Mouse (Mus musculus): ENCODE measurements around the gene 4930432M17Rik.

The 4930432M17Rik gene

GRCm38 (mm10) chr3:121662705-121663469, 7.7 kb upstream of the 4930432M17Rik start:
- in situ Hi-C loops (cut with MboI; ENCODE audit: low pct_unique_long_range_greater_than_20kb in 1 of 2, low sequenced_read_pairs in 2 of 2, unreplicated experiment in 1 of 2): no loop called here

- in situ Hi-C loops (cut with MboI; ENCODE audit: low pct_unique_long_range_greater_than_20kb in 1 of 2, low sequenced_read_pairs in 2 of 2, unreplicated experiment in 1 of 2): no loop called here
These were observed 7.1 kb upstream of the 4930432M17Rik start for GRCm38 (mm10) chr3:121663470-121663847.

DNA sequence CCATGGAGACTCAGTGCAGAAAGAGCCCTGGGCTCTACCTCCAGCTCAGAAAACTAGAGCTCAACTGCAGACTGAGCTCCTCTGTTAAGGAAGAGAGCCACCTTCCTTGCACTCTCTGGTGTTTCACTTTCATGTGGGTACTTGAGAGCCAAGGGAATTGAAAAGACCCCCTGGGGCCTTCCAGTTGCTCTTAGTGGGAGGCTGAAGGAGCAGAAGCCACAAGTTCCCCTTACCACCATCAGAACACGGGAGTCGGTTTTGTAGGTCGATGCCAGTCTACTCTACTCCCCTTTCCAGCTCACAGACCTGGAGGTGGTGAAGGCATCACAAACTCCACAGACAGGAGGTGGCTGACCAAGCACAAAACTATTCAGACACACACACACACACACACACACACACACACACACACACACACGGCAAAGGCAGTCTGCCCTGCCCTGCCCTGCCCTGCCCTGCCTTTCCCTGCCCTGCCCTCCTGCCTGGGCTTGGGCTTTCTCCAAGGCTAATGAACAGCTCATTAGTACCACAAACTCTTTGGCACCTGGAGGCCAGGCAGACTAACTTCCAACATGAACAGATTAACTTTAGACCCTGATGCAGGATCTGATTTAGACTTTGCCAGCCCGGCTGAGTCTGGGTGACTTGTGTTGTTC, 1.7 kb downstream of the 4930432M17Rik start:
- in situ Hi-C loops (cut with MboI; ENCODE audit: low pct_unique_long_range_greater_than_20kb in 1 of 2, low sequenced_read_pairs in 2 of 2, unreplicated experiment in 1 of 2): no loop called here

DNA sequence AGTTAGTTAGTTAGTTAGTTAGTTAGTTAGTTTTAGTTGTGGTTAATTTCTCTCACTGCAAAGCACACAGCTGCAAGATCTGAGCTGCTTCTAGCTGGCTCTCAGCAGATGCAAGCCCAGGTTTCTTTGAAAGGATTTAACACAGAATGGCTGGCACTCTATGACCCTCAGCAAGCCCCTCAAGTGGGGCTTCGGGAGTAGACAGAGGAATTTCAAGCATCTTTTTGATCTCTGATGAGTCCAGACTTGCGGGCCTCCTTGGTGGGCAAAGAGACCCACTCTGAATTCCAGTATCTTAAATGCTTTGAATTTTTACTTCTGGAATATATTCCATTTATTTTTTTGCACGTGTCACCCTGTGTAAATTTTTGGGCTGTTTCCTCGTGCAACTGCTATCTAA, 8.4 kb downstream of the 4930432M17Rik start:
- in situ Hi-C loops (cut with MboI; ENCODE audit: low pct_unique_long_range_greater_than_20kb in 1 of 2, low sequenced_read_pairs in 2 of 2, unreplicated experiment in 1 of 2): no loop called here

GRCm38 (mm10) chr3:121679443-121679842, 8.9 kb downstream of the 4930432M17Rik start:
- in situ Hi-C loops (cut with MboI; ENCODE audit: low pct_unique_long_range_greater_than_20kb in 1 of 2, low sequenced_read_pairs in 2 of 2, unreplicated experiment in 1 of 2): no loop called here

GRCm38 (mm10) chr3:121680187-121680586, 9.6 kb downstream of the 4930432M17Rik start:
- in situ Hi-C loops (cut with MboI; ENCODE audit: low pct_unique_long_range_greater_than_20kb in 1 of 2, low sequenced_read_pairs in 2 of 2, unreplicated experiment in 1 of 2): no loop called here

DNA sequence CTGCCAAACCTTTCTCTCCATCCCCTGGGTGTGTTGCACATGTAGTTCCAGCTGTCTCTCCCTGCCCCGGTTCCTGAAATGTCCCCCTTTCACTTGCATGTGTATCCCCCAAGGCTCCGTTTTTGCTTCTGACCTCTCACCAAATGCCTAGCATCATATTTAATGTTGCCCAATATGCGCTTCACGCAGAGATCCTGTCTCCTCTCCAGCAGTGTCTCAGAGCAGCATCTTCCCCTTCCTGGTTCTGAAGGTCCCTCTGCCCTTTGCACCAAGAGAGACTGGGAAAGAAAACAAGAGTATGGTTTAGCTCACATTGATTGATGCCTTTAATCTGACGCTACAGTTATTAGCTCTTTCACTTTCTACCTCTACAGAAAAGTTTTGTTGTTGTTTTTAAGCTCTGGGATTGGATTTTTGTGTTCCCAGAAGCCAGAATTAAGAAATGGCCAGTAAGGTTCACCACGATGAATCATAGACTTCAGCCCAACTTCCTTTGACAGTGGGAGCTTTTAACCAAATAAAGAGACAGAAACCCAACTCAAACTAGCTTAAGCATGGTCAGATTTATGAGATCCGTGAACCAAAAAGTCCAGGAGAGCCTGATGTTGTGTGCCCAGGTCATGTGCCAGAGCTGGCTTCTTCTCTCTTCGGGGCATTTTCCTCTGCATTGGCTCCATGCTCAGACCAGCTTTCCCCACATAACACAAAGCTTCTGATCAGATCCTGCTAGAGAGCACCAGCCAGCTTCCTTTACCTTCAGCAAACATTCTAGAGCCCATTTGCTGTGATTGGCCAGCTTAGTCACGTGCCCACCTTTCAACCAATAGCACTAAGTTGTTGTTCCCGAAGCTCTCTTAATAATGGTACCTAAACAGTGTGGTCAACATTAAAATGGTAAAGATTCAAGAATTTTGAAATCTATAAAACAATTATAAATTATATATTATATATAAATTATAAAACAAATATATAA, 12.2 kb downstream of the 4930432M17Rik start:
- in situ Hi-C loops (cut with MboI; ENCODE audit: low pct_unique_long_range_greater_than_20kb in 1 of 2, low sequenced_read_pairs in 2 of 2, unreplicated experiment in 1 of 2): no loop called here

- in situ Hi-C loops (cut with MboI; ENCODE audit: low pct_unique_long_range_greater_than_20kb in 1 of 2, low sequenced_read_pairs in 2 of 2, unreplicated experiment in 1 of 2): no loop called here
These were observed 14.0 kb downstream of the 4930432M17Rik start for GRCm38 (mm10) chr3:121684552-121684951.

DNA sequence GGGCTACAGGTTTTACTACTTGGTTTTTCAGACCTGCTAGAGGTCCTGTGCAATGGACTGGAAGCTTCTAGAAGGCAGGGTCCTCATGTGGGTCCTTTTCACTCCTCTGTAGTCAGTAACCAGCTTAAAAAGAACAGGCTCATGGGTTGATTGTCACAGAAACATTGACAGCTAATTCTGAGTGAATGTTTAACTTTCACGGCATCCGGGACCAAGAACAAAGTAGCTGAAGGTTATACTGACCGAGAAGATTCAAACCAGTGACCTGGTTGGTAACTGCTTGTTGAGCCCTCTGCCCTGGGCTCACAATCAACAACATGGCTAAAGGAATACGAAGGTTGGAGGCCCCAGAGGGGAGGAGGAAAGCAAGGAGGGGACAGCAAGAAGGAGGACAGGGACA, 14.4 kb downstream of the 4930432M17Rik start:
- in situ Hi-C loops (cut with MboI; ENCODE audit: low pct_unique_long_range_greater_than_20kb in 1 of 2, low sequenced_read_pairs in 2 of 2, unreplicated experiment in 1 of 2): no loop called here

DNA sequence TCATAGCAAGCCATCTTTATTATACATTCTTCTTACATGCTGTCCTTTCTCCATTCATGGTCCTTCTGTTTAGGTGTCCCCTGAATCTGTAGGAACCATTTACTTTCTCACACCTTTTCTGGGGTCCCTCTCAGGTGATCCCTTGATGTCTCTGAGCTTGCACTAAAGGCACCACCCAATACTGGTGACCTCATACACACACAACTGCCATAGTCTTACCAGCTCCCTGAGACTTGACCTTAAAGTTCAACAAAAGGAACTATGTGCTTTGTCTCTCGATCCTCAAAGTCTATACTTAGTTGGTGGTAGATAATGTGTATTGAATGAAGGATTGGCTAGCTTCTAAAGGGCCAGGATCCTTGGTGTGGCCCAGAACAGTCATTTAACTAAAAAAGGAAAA, 15.4 kb downstream of the 4930432M17Rik start:
- in situ Hi-C loops (cut with MboI; ENCODE audit: low pct_unique_long_range_greater_than_20kb in 1 of 2, low sequenced_read_pairs in 2 of 2, unreplicated experiment in 1 of 2): no loop called here

- in situ Hi-C loops (cut with MboI; ENCODE audit: low pct_unique_long_range_greater_than_20kb in 1 of 2, low sequenced_read_pairs in 2 of 2, unreplicated experiment in 1 of 2): no loop called here
These were observed 15.9 kb downstream of the 4930432M17Rik start for GRCm38 (mm10) chr3:121686408-121686911.

DNA sequence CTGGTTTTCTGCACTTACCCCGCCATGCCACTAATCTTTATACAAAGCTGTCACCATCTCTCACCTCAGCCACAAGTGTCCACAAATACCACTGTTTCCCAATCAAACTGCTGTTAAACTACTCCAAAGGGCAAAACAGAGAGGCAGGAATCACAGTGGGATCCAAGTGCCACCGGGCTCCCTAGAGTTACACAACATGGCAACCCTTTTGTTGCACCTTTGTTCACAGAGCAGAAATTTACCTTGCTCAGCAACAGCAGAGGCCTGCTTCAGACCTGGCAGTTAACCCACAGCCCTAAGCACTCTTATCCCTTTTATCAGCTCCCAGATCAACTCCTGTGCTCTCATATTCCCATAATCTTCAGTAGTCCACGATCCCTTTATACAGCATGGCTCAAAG, 17.2 kb downstream of the 4930432M17Rik start:
- in situ Hi-C loops (cut with MboI; ENCODE audit: low pct_unique_long_range_greater_than_20kb in 1 of 2, low sequenced_read_pairs in 2 of 2, unreplicated experiment in 1 of 2): no loop called here

GRCm38 (mm10) chr3:121689029-121689428, 18.5 kb downstream of the 4930432M17Rik start:
- in situ Hi-C loops (cut with MboI; ENCODE audit: low pct_unique_long_range_greater_than_20kb in 1 of 2, low sequenced_read_pairs in 2 of 2, unreplicated experiment in 1 of 2): no loop called here

DNA sequence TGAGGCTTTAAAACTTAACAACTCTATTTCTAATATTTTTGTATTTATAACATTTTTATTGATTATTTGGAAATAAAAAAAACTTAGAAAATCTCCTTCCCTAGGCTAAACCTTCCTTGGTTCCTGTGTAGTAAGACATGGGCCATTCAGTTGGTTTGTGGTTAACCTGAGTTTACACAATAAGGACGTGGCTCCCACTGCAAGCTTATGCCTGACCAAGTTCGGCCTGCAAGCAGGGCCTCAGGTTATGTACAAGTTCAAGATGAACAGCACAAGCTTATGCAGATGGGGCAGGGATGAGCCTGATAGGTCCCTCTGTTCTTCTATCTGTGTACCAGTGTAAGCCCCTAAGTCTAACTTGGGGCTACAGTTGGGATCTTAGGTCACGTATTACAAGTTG, 19.1 kb downstream of the 4930432M17Rik start:
- in situ Hi-C loops (cut with MboI; ENCODE audit: low pct_unique_long_range_greater_than_20kb in 1 of 2, low sequenced_read_pairs in 2 of 2, unreplicated experiment in 1 of 2): no loop called here

GRCm38 (mm10) chr3:121693001-121693730, 22.6 kb downstream of the 4930432M17Rik start:
- in situ Hi-C loops (cut with MboI; ENCODE audit: low pct_unique_long_range_greater_than_20kb in 1 of 2, low sequenced_read_pairs in 2 of 2, unreplicated experiment in 1 of 2): no loop called here

- in situ Hi-C loops (cut with MboI; ENCODE audit: low pct_unique_long_range_greater_than_20kb in 1 of 2, low sequenced_read_pairs in 2 of 2, unreplicated experiment in 1 of 2): no loop called here
These were observed 23.2 kb downstream of the 4930432M17Rik start for GRCm38 (mm10) chr3:121693746-121694145.

DNA sequence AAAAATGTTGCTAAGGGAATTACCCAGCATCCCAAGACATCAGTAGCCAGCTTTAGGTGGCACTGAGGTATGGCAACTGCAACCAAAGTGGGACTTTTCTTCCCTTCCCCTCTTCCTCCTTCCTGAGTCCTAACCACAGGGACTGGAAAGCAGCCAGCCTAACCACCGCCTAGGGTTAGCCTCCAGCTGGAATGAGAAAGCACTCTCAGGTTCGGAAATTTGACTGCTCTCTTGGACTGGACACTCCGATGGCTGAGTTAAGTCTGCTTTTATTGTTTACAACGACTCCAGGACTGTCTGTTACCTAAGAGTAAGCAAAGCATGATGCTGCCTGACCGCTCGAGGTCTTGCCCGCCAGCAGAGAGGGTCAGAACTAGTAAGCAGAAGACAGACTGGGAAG, 26.6 kb downstream of the 4930432M17Rik start:
- in situ Hi-C loops (cut with MboI; ENCODE audit: low pct_unique_long_range_greater_than_20kb in 1 of 2, low sequenced_read_pairs in 2 of 2, unreplicated experiment in 1 of 2): no loop called here

DNA sequence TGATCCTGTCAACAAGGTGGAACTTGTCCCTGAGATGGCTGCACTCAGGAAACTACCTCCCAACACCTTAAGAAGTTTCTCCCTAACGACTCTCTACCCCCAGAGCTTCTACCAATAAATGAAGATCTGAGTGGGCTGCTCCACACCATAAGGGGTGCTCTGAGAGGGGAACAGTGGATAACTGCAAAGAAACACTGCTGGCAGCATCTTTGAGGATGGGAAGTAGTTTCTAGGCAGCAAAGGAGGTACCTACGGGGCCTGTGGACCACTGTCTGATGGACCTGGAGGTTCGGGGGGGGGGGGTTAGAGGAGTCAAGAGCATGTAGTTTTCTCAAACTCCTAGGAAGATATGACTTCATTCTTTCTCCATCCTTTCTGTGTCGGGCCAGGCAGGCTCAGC, 28.8 kb downstream of the 4930432M17Rik start:
- in situ Hi-C loops (cut with MboI; ENCODE audit: low pct_unique_long_range_greater_than_20kb in 1 of 2, low sequenced_read_pairs in 2 of 2, unreplicated experiment in 1 of 2): no loop called here
